In genomic region chr17:56585171-56585821, GRCm38 (mm10) we compare ENCODE assay signal across 8 mouse cellular contexts. TPM values are rescaled to one million over a fixed set of nuclear protein-coding genes. Genes with fewer than 3 reads are reported as not detected.
DNase-seq lines count a peak whose midpoint lies in the region; ATAC-seq and TF ChIP-seq lines count a peak whose summit lies in the region.

No protein-coding gene starts in this region.

- no peak for TF ChIP-seq POLR2A in bone marrow macrophage, adult 2 months (IDR thresholded peaks at IDR 0.05; ENCODE audit: borderline replicate concordance, low read depth, low read length)

- under 1% methylated on average over 61 of the region's 61 CpGs for WGBS in intestine, embryonic 14.5 days
- under 1% methylated on average over 61 of the region's 61 CpGs for WGBS in lung, embryonic 15.5 days
- under 1% methylated on average over 61 of the region's 61 CpGs for WGBS in neural tube, embryonic 15.5 days

- intact Hi-C loops in left cerebral cortex, adult 2 months (cut with DNase I), result loop anchor here (2.0 kb wide), 1 partner anchor 24 kb away; the partner anchor contains the start of gene 2410015M20Rik
- intact Hi-C loops in left cerebral cortex, postnatal 14 days (cut with DNase I), result no loop called here

- no peaks in the 10 kb centered on the region for H3K27me3 ChIP-seq in intestine, embryonic 14.5 days (replicated peaks; ENCODE audit: control insufficient read depth, insufficient read depth, low read length)
- no peaks in the 10 kb centered on the region for H3K27me3 ChIP-seq in lung, embryonic 15.5 days
- no peaks in the 10 kb centered on the region for H3K27me3 ChIP-seq in neural tube, embryonic 15.5 days (replicated peaks)

- H3K9me3 ChIP-seq in intestine, embryonic 14.5 days (ENCODE audit: control insufficient read depth, low read length), result no peaks in the 10 kb centered on the region
- no peaks in the 10 kb centered on the region for H3K9me3 ChIP-seq in lung, embryonic 15.5 days
- no peaks in the 10 kb centered on the region for H3K9me3 ChIP-seq in neural tube, embryonic 15.5 days (replicated peaks)

- H3K27ac ChIP-seq in left cerebral cortex, adult 2 months, result peak overlapping the region; percentile 93
- peak overlapping the region; percentile 96 for H3K27ac ChIP-seq in bone marrow macrophage, adult 2 months (ENCODE audit: insufficient read depth, low read depth, low read length)
- H3K27ac ChIP-seq in intestine, embryonic 14.5 days (ENCODE audit: low read depth), result peak overlapping the region; percentile 95
- H3K27ac ChIP-seq in lung, embryonic 15.5 days, result peak overlapping the region; percentile 95
- peak overlapping the region; percentile 95 for H3K27ac ChIP-seq in neural tube, embryonic 15.5 days (replicated peaks)

- peak overlapping the region; percentile 90 for H3K4me2 ChIP-seq in intestine, embryonic 14.5 days (ENCODE audit: low read length)
- peak overlapping the region; percentile 69 for H3K4me2 ChIP-seq in lung, embryonic 15.5 days
- peak overlapping the region; percentile 88 for H3K4me2 ChIP-seq in neural tube, embryonic 15.5 days

- DNase-seq in left cerebral cortex, adult 2 months (ENCODE audit: extremely low spot score in 1 of 2, low spot score in 2 of 2), result peak; percentile 45 to 49
- no peak for DNase-seq in left cerebral cortex, postnatal 14 days (ENCODE audit: low spot score in 2 of 2)
- peak; percentile 19 for DNase-seq in forelimb bud, embryonic 11.5 days (ENCODE audit: low read depth, low spot score)
- peak; percentile 75 for DNase-seq in intestine, embryonic 14.5 days (ENCODE audit: low spot score)
- DNase-seq in cerebellum, adult 11 months, result no peak

- ATAC-seq in intestine, embryonic 14.5 days (replicated peaks; ENCODE audit: low FRiP score, low TSS enrichment, low read depth), result peak; percentile 11
- ATAC-seq in lung, embryonic 15.5 days (ENCODE audit: borderline replicate concordance, extremely low read depth, low FRiP score, low TSS enrichment), result peak; percentile 13; the same call in 1 of the 2 replicates
- ATAC-seq in neural tube, embryonic 15.5 days (ENCODE audit: low FRiP score), result peak; percentile 8

- H3K9ac ChIP-seq in intestine, embryonic 14.5 days (ENCODE audit: low read length), result peak overlapping the region; percentile 82
- peak overlapping the region; percentile 89 for H3K9ac ChIP-seq in lung, embryonic 15.5 days
- peak overlapping the region; percentile 86 for H3K9ac ChIP-seq in neural tube, embryonic 15.5 days (replicated peaks)

- peaks cover 70% of the 10 kb centered on the region for H3K36me3 ChIP-seq in intestine, embryonic 14.5 days (ENCODE audit: control insufficient read depth, insufficient read depth, low read length)
- peaks cover 63% of the 10 kb centered on the region for H3K36me3 ChIP-seq in lung, embryonic 15.5 days
- H3K36me3 ChIP-seq in neural tube, embryonic 15.5 days, result peaks cover 51% of the 10 kb centered on the region

- H3K4me1 ChIP-seq in bone marrow macrophage, adult 2 months (ENCODE audit: control insufficient read depth, insufficient read depth, low read length), result peaks cover 27% of the 10 kb centered on the region
- peaks cover 30% of the 10 kb centered on the region for H3K4me1 ChIP-seq in intestine, embryonic 14.5 days (replicated peaks; ENCODE audit: control insufficient read depth, insufficient read depth, low read length)
- peaks cover 38% of the 10 kb centered on the region for H3K4me1 ChIP-seq in lung, embryonic 15.5 days
- H3K4me1 ChIP-seq in neural tube, embryonic 15.5 days, result peaks cover 67% of the 10 kb centered on the region

- H3K4me3 ChIP-seq in left cerebral cortex, adult 2 months, result peak overlapping the region; percentile 92
- peak overlapping the region; percentile 85 for H3K4me3 ChIP-seq in bone marrow macrophage, adult 2 months (ENCODE audit: insufficient read depth, low read length)
- H3K4me3 ChIP-seq in intestine, embryonic 14.5 days (ENCODE audit: low read depth, low read length), result peak overlapping the region; percentile 99
- peak overlapping the region; percentile 89 for H3K4me3 ChIP-seq in lung, embryonic 15.5 days
- H3K4me3 ChIP-seq in neural tube, embryonic 15.5 days (replicated peaks), result peak overlapping the region; percentile 71

- no peak for TF ChIP-seq CTCF in left cerebral cortex, adult 2 months (IDR thresholded peaks at IDR 0.05)
- TF ChIP-seq CTCF in bone marrow macrophage, adult 2 months (IDR thresholded peaks at IDR 0.05; ENCODE audit: low read depth, low read length), result no peak

RNA-seq across cellular contexts. Expression of gene Safb, which starts 0.7 kb away (rescaled TPM):
- 100 to 1,000 TPM; 160 to 168 TPM for total RNA-seq in left cerebral cortex, adult 2 months (2021)
- total RNA-seq in left cerebral cortex, postnatal 14 days (2021), result 100 to 1,000 TPM; 136 to 137 TPM
- polyA plus RNA-seq in bone marrow macrophage, adult 2 months (2012; ENCODE audit: insufficient read depth, insufficient read length, missing spikeins), result 73.7 and 75.6 TPM in 2 replicates
- 73.3 and 81.8 TPM in 2 replicates for polyA plus RNA-seq in intestine, embryonic 14.5 days (2014; fragmentation: Nextera tagmentation; extraction: Ambion mirVana)
- 92.7 and 96.6 TPM in 2 replicates for polyA plus RNA-seq in lung, embryonic 15.5 days (2015; fragmentation: Nextera tagmentation; extraction: Ambion mirVana)
- 95.9 and 103 TPM in 2 replicates for polyA plus RNA-seq in neural tube, embryonic 15.5 days (2015; fragmentation: Nextera tagmentation; extraction: Ambion mirVana)

RNA-seq across cellular contexts. Expression of gene Safb2, which starts 0.9 kb away (rescaled TPM):
- total RNA-seq in left cerebral cortex, adult 2 months (2021), result 100 to 1,000 TPM; 133 to 148 TPM
- total RNA-seq in left cerebral cortex, postnatal 14 days (2021), result 100 to 1,000 TPM; 100 to 111 TPM
- 164 and 176 TPM in 2 replicates for polyA plus RNA-seq in bone marrow macrophage, adult 2 months (2012; ENCODE audit: insufficient read depth, insufficient read length, missing spikeins)
- polyA plus RNA-seq in intestine, embryonic 14.5 days (2014; fragmentation: Nextera tagmentation; extraction: Ambion mirVana), result 57.1 and 59.9 TPM in 2 replicates
- 76.0 and 90.1 TPM in 2 replicates for polyA plus RNA-seq in lung, embryonic 15.5 days (2015; fragmentation: Nextera tagmentation; extraction: Ambion mirVana)
- 73.4 and 76.5 TPM in 2 replicates for polyA plus RNA-seq in neural tube, embryonic 15.5 days (2015; fragmentation: Nextera tagmentation; extraction: Ambion mirVana)

RNA-seq across cellular contexts. Expression of gene 2410015M20Rik, which starts 24.3 kb away (rescaled TPM):
- 100 to 1,000 TPM; 123 to 148 TPM for total RNA-seq in left cerebral cortex, adult 2 months (2021)
- 100 to 1,000 TPM; 168 to 176 TPM for total RNA-seq in left cerebral cortex, postnatal 14 days (2021)
- polyA plus RNA-seq in bone marrow macrophage, adult 2 months (2012; ENCODE audit: insufficient read depth, insufficient read length, missing spikeins), result 80.8 and 87.4 TPM in 2 replicates
- 273 and 284 TPM in 2 replicates for polyA plus RNA-seq in intestine, embryonic 14.5 days (2014; fragmentation: Nextera tagmentation; extraction: Ambion mirVana)
- polyA plus RNA-seq in lung, embryonic 15.5 days (2015; fragmentation: Nextera tagmentation; extraction: Ambion mirVana), result 206 and 215 TPM in 2 replicates
- polyA plus RNA-seq in neural tube, embryonic 15.5 days (2015; fragmentation: Nextera tagmentation; extraction: Ambion mirVana), result 205 and 212 TPM in 2 replicates

RNA-seq across cellular contexts. Expression of gene Rpl36, which starts 27.9 kb away (rescaled TPM):
- 100 to 1,000 TPM; 351 to 353 TPM for total RNA-seq in left cerebral cortex, adult 2 months (2021)
- total RNA-seq in left cerebral cortex, postnatal 14 days (2021), result 100 to 1,000 TPM; 342 to 390 TPM
- 507 and 564 TPM in 2 replicates for polyA plus RNA-seq in bone marrow macrophage, adult 2 months (2012; ENCODE audit: insufficient read depth, insufficient read length, missing spikeins)
- 2,427 and 2,673 TPM in 2 replicates for polyA plus RNA-seq in intestine, embryonic 14.5 days (2014; fragmentation: Nextera tagmentation; extraction: Ambion mirVana)
- 1,553 and 1,704 TPM in 2 replicates for polyA plus RNA-seq in lung, embryonic 15.5 days (2015; fragmentation: Nextera tagmentation; extraction: Ambion mirVana)
- 1,028 and 1,172 TPM in 2 replicates for polyA plus RNA-seq in neural tube, embryonic 15.5 days (2015; fragmentation: Nextera tagmentation; extraction: Ambion mirVana)

RNA-seq across cellular contexts. Expression of gene Gm20219, which starts 31.1 kb away (rescaled TPM):
- total RNA-seq in left cerebral cortex, adult 2 months (2021), result 1 to 10 TPM; 2.5 to 4.0 TPM
- 1 to 10 TPM; 1.1 to 1.8 TPM for total RNA-seq in left cerebral cortex, postnatal 14 days (2021)
- polyA plus RNA-seq in bone marrow macrophage, adult 2 months (2012; ENCODE audit: insufficient read depth, insufficient read length, missing spikeins), result 1.6 and 2.1 TPM in 2 replicates
- 2.2 and 2.8 TPM in 2 replicates for polyA plus RNA-seq in intestine, embryonic 14.5 days (2014; fragmentation: Nextera tagmentation; extraction: Ambion mirVana)
- polyA plus RNA-seq in lung, embryonic 15.5 days (2015; fragmentation: Nextera tagmentation; extraction: Ambion mirVana), result 2.4 and 4.5 TPM in 2 replicates
- polyA plus RNA-seq in neural tube, embryonic 15.5 days (2015; fragmentation: Nextera tagmentation; extraction: Ambion mirVana), result 0.95 and 1.4 TPM in 2 replicates

Comparison
In these comparisons a context has a peak if more than half of its experiments do, and no peak if none do; other contexts are left out.
1. DNase-seq: peak in left cerebral cortex, adult 2 months (2 of 2), forelimb bud, embryonic 11.5 days (single experiment) and intestine, embryonic 14.5 days (single experiment); none in left cerebral cortex, postnatal 14 days (0 of 2) and cerebellum, adult 11 months (single experiment).
2. Peak in every context shown above with its lines, with median percentiles within 50 percentile points of each other: H3K27ac ChIP-seq, H3K4me3 ChIP-seq, ATAC-seq, H3K4me2 ChIP-seq and H3K9ac ChIP-seq.